Mouse (Mus musculus): Measurements from ENCODE around the gene Gm49403. TPM values are rescaled to one million over a fixed set of nuclear protein-coding genes. Genes with fewer than 3 reads are reported as not detected.
"Not testable (repeated sequence)": the region's sequence is repeated elsewhere in the genome, so short reads cannot be mapped to it uniquely, and the experiment has no call there.

Gm49403 gene
- polyA plus RNA-seq (2012; rRNA removed) = not detected in 2 replicates

DNA sequence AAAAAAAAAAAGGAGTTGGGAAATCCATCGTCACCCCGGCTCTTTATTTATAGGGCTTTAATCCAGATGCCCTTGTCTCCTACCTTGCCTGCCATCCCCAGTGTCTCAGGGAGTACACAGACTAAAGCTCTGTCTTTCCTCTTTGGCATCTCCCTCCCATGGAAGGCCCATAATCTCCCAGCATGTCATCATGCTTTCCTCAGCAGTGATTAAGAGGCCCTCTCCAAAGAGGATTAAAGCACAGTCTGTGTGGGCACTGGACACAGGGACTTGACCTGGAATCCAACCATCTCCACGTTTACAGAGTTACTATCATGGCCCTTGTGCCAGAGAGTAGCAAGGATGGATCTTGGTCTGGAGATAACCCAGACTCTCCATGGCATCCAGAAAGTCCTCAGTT lies at the start of gene Gm49403, which contains the start of gene Lbhd1:
Gene Gm49403 (plus strand): TSS at position 315 of the 400 bp plus-strand sequence.
Gene Lbhd1 (plus strand): TSS at position 117 of the 400 bp plus-strand sequence.
- TF ChIP-seq POLR2A (IDR thresholded peaks at IDR 0.05; ENCODE audit: borderline replicate concordance, extremely low read depth, low read depth, low read length) (no peak), CTCF (IDR thresholded peaks at IDR 0.05; ENCODE audit: insufficient read depth, low read length) (no peak)
- peaks cover 6% of the 10 kb centered on the region for H3K4me1 ChIP-seq (ENCODE audit: control insufficient read depth, insufficient read depth, low read length)
- no peak within 1 kb of the TSS for H3K4me3 ChIP-seq (replicated peaks; ENCODE audit: extremely low read depth, low read depth, low read length)
- WGBS = 69% methylated on average over 3 of the region's 3 CpGs
- DNase-seq = no peak

- 96% methylated on average over 10 of the region's 10 CpGs for WGBS
- DNase-seq; H3K4me3 ChIP-seq (replicated peaks; ENCODE audit: extremely low read depth, low read depth, low read length); H3K4me1 ChIP-seq (ENCODE audit: control insufficient read depth, insufficient read depth, low read length): not testable (repeated sequence)
These were observed 47.4 kb upstream of the Gm49403 start for GRCm38 (mm10) chr19:8836327-8836726.

GRCm38 (mm10) chr19:8837251-8837791 lies 46.4 kb upstream of the Gm49403 start, which contains the start of gene Bscl2:
Bscl2 (plus strand) TSS chr19:8837467.
- TF ChIP-seq CTCF (IDR thresholded peaks at IDR 0.05; ENCODE audit: insufficient read depth, low read length) = peak; percentile 32; the same call in 1 of the 2 replicates
- peak; percentile 69 for TF ChIP-seq POLR2A (IDR thresholded peaks at IDR 0.05; ENCODE audit: borderline replicate concordance, extremely low read depth, low read depth, low read length)
- peak; percentile 86 for DNase-seq
- Histone ChIP-seq H3K4me3 (replicated peaks; ENCODE audit: extremely low read depth, low read depth, low read length) (peak within 1 kb of the TSS; percentile 72), H3K4me1 (ENCODE audit: control insufficient read depth, insufficient read depth, low read length) (peaks cover 8% of the 10 kb centered on the region; the same call in 1 of the 2 replicates)
- under 1% methylated on average over 38 of the region's 38 CpGs for WGBS

DNA sequence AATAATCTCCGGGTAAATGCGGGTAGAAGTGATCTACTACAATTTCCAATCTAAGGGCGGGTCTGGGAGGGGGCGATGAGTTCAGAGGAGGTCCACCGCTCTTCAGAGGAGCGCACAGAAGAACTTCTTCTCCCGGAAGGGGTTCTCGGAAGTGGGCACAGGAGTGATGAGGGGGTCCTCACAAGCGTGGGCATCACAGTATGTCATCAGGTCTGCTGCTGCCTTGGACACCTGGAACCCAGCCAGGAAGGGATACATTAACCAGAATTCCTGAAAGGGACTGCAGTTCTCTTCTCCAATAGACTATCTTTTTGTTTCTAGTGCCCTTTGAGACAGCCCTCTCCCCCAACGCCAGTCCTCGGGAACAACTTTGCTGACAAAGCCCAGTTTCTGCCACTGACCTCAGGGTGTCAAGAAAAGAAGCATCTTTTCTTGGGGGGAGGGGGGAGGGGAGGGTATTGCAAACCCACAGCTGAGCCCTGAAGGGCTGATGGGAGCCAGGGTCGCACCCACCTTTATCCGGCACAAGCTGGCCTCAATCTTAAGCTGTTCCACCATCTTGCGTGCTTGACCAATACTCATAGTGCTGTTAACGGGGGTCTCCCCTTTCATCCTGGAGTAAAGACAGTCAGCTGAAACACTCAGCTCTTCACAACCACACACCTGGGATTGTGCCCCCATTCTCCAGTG lies 45.5 kb upstream of the Gm49403 start:
- no peak for TF ChIP-seq POLR2A (IDR thresholded peaks at IDR 0.05; ENCODE audit: borderline replicate concordance, extremely low read depth, low read depth, low read length)
- TF ChIP-seq CTCF (IDR thresholded peaks at IDR 0.05; ENCODE audit: insufficient read depth, low read length) = no peak
- no peak for DNase-seq
- Histone ChIP-seq H3K4me1 (ENCODE audit: control insufficient read depth, insufficient read depth, low read length) (peaks cover 8% of the 10 kb centered on the region; the same call in 1 of the 2 replicates), H3K4me3 (replicated peaks; ENCODE audit: extremely low read depth, low read depth, low read length) (peak overlapping the region; percentile 72)
- WGBS = 20% methylated on average over 15 of the region's 15 CpGs

DNA sequence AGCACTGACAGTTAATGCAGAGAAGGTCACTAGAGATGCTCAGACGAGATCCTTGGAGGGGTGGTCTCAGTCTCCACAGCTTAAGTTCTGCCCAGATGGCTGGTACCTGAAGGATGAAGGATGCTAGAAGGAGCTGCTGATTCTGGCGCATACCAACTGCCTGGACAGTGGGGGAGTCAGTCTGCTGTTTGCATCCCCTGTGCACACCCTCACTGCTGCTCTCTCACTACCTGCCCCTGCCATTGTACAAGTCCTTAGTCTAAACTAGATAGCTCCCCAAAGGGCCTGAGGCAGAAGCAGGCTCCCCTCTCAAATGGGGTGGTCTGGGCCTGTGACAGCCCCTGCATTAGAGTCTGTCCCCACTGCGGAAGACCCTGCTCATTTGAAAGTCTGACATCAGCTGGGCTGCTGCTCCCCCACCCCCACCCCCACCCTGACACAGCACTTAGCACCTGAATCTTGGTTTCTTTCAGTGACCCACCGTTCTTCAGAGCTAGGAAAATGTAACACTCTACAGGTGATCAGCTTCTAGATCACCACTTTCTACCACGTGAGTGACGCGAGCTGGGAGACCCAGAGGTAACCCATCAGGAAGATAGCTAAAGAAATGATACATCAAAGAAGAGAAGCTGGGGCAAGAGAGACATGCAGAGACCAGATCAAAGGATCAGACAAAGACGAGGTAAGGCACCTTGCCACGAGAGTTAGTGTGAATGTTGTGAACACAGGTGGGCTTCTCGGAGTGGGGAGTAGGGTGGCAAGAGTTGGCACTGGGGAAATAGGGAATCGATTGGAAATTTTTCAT lies 44.4 kb upstream of the Gm49403 start, which contains the start of gene Gng3:
Gene Gng3 (minus strand): TSS at position 92 of the 805 bp plus-strand sequence.
- no peak for DNase-seq
- TF ChIP-seq CTCF (IDR thresholded peaks at IDR 0.05; ENCODE audit: insufficient read depth, low read length) = no peak
- no peak for TF ChIP-seq POLR2A (IDR thresholded peaks at IDR 0.05; ENCODE audit: borderline replicate concordance, extremely low read depth, low read depth, low read length)
- 81% methylated on average over 11 of the region's 11 CpGs for WGBS
- H3K4me3 ChIP-seq (replicated peaks; ENCODE audit: extremely low read depth, low read depth, low read length) = peak within 1 kb of the TSS; percentile 72
- peaks cover 8% of the 10 kb centered on the region; the same call in 1 of the 2 replicates for H3K4me1 ChIP-seq (ENCODE audit: control insufficient read depth, insufficient read depth, low read length)

- H3K4me3 ChIP-seq (replicated peaks; ENCODE audit: extremely low read depth, low read depth, low read length) = peak overlapping the region; percentile 74
- WGBS = 27% methylated on average over 29 of the region's 29 CpGs
- TF ChIP-seq POLR2A (IDR thresholded peaks at IDR 0.05; ENCODE audit: borderline replicate concordance, extremely low read depth, low read depth, low read length) (peak; percentile 65; the same call in 1 of the 2 replicates), CTCF (IDR thresholded peaks at IDR 0.05; ENCODE audit: insufficient read depth, low read length) (no peak)
- DNase-seq = peak; percentile 75
- H3K4me1 ChIP-seq (ENCODE audit: control insufficient read depth, insufficient read depth, low read length) = peaks cover 8% of the 10 kb centered on the region; the same call in 1 of the 2 replicates
These were observed 43.6 kb upstream of the Gm49403 start for GRCm38 (mm10) chr19:8839908-8840791.

- Histone ChIP-seq H3K4me3 (replicated peaks; ENCODE audit: extremely low read depth, low read depth, low read length) (no peak overlapping the region), H3K4me1 (ENCODE audit: control insufficient read depth, insufficient read depth, low read length) (peaks cover 8% of the 10 kb centered on the region; the same call in 1 of the 2 replicates)
- no peak for DNase-seq
- 84% methylated on average over 7 of the region's 7 CpGs for WGBS
- TF ChIP-seq CTCF (IDR thresholded peaks at IDR 0.05; ENCODE audit: insufficient read depth, low read length) = no peak
- TF ChIP-seq POLR2A (IDR thresholded peaks at IDR 0.05; ENCODE audit: borderline replicate concordance, extremely low read depth, low read depth, low read length) = no peak
These were observed 42.7 kb upstream of the Gm49403 start for GRCm38 (mm10) chr19:8841012-8841411.

- DNase-seq = no peak
- Histone ChIP-seq H3K4me3 (replicated peaks; ENCODE audit: extremely low read depth, low read depth, low read length) (no peak overlapping the region), H3K4me1 (ENCODE audit: control insufficient read depth, insufficient read depth, low read length) (peaks cover 8% of the 10 kb centered on the region; the same call in 1 of the 2 replicates)
- TF ChIP-seq CTCF (IDR thresholded peaks at IDR 0.05; ENCODE audit: insufficient read depth, low read length) = no peak
- TF ChIP-seq POLR2A (IDR thresholded peaks at IDR 0.05; ENCODE audit: borderline replicate concordance, extremely low read depth, low read depth, low read length) = no peak
- 74% methylated on average over 6 of the region's 6 CpGs for WGBS
These were observed 40.8 kb upstream of the Gm49403 start for GRCm38 (mm10) chr19:8842961-8843360.

Data from lung, adult 2 months (tissue).